Mouse (Mus musculus): ENCODE data around the gene Npas1.

DNA sequence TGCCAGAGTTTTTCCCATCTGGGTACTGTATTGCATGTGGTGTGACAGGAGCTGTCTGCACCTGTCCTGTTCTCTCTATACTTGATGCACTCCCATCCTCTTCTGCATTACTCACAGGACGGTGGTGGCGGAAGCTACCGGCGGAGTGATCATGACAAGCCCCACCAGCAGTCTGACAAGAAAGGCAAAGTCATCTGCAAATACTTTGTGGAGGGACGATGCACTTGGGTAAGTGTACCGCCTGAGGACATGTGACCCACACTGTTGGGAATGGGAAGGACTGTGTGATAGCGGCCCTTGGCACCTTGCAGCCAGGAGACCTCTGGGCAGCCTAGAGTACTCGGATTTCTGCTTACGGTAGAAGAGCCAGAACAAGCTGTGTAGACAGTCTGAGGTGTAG, 53.8 kb downstream of the Npas1 start:
- TF ChIP-seq CTCF (IDR thresholded peaks at IDR 0.05; ENCODE audit: control insufficient read depth, insufficient read depth, low read length) (no peak), POLR2A (IDR thresholded peaks at IDR 0.05; ENCODE audit: borderline replicate concordance, control insufficient read depth, low read depth, low read length) (no peak)
